Mouse (Mus musculus) CH12.LX (cell line): ENCODE measurements around the gene Hist1h4c.

ENCODE experiments used
- BHLHE40 ChIP-seq: IDR thresholded peaks from 2 replicates; pipeline ENCODE4 v1.6.1; 2011; ENCODE audit warnings: mild to moderate bottlenecking, low read depth, low read length, improper control_type of control experiment
- CTCF ChIP-seq, 2 experiments: IDR thresholded peaks in 1 of 2; conservative IDR thresholded peaks in 1 of 2; 2 replicates each; pipeline ENCODE4 v1.5.1; 2011 to 2012; ENCODE audit warnings: low read depth in 2 of 2, low read length in 2 of 2, improper control_type of control experiment in 1 of 2, inconsistent platforms in 1 of 2, mild to moderate bottlenecking in 1 of 2, moderate library complexity in 1 of 2
- E2F4 ChIP-seq: IDR thresholded peaks from 2 replicates; pipeline ENCODE4 v1.6.1; 2011; ENCODE audit warnings: low read depth, low read length, improper control_type of control experiment; ENCODE audit not compliant: insufficient replicate concordance
- EP300 ChIP-seq: IDR thresholded peaks from 2 replicates; pipeline ENCODE4 v1.6.1; 2011; ENCODE audit warnings: low read length, improper control_type of control experiment
- GABPA ChIP-seq: IDR thresholded peaks from 2 replicates; pipeline ENCODE4 v1.6.1; 2012; ENCODE audit warnings: low read depth, low read length, improper control_type of control experiment, inconsistent platforms; ENCODE audit not compliant: insufficient replicate concordance
- HCFC1 ChIP-seq: IDR thresholded peaks from 2 replicates; pipeline ENCODE4 v1.6.1; 2012; ENCODE audit warnings: low read depth, mild to moderate bottlenecking, inconsistent platforms, low read length, improper control_type of control experiment
- JUN ChIP-seq: IDR thresholded peaks from 2 replicates; pipeline ENCODE4 v1.6.1; 2011; ENCODE audit warnings: low read depth, mild to moderate bottlenecking, low read length, improper control_type of control experiment, moderate library complexity; ENCODE audit not compliant: insufficient read depth
- KAT2A ChIP-seq: IDR thresholded peaks from 2 replicates; pipeline ENCODE4 v1.6.1; 2012; ENCODE audit warnings: low read length, improper control_type of control experiment, inconsistent platforms; ENCODE audit not compliant: insufficient replicate concordance
- MAFK ChIP-seq: IDR thresholded peaks from 2 replicates; pipeline ENCODE4 v1.6.1; 2011; ENCODE audit warnings: low read length, improper control_type of control experiment; ENCODE audit not compliant: insufficient replicate concordance
- MAX ChIP-seq: IDR thresholded peaks from 2 replicates; pipeline ENCODE4 v1.6.1; 2011; ENCODE audit warnings: low read length, improper control_type of control experiment
- POLR2A ChIP-seq: IDR thresholded peaks from 2 replicates; pipeline ENCODE4 v1.6.1; 2011; ENCODE audit warnings: low read depth, mild to moderate bottlenecking, improper control_type of control experiment, low read length
- SMC3 ChIP-seq: IDR thresholded peaks from 2 replicates; pipeline ENCODE4 v1.6.1; 2011; ENCODE audit warnings: low read depth, low read length, improper control_type of control experiment
- USF2 ChIP-seq: conservative IDR thresholded peaks from 2 replicates; pipeline ENCODE4 v1.6.1; 2011; ENCODE audit warnings: low read depth, low read length, improper control_type of control experiment

DNA sequence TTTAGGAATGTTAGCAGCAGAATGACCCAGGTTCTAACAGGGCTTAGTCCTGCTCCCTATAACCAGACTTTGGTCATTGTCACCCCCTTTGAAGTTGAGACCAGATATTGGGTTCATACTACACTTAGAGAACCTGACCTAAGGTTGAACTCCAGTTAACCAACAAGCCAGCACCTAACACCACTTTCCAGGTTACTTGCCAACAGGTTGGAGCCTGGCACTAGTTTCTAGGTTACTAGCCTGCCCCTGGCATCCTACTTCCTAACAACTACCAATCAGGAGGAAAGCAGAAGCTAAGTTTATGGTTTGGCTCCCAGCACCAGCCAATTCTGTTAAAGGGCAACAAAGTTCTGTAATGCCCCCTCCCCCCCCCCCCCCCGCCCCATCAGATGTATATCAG, 27.0 kb upstream of the Hist1h4c start:
- TF ChIP-seq MAFK: no peak
- no peak for TF ChIP-seq E2F4
- no peak for TF ChIP-seq CTCF (conservative IDR thresholded peaks at IDR 0.05 in 1 of 2, IDR thresholded peaks at IDR 0.05 in 1 of 2; ENCODE audit: low read depth in 2 of 2, low read length in 2 of 2)
- TF ChIP-seq BHLHE40: no peak
- no peak for TF ChIP-seq GABPA
- no peak for TF ChIP-seq POLR2A
- no peak for TF ChIP-seq EP300
- no peak for TF ChIP-seq JUN
- TF ChIP-seq HCFC1: no peak
- TF ChIP-seq SMC3: no peak
- TF ChIP-seq USF2: no peak
- no peak for TF ChIP-seq KAT2A
- no peak for TF ChIP-seq MAX
